Mouse (Mus musculus) heart, adult 9 months (tissue): Measurements from ENCODE around the gene Fam172a.

Experiments
- DNase-seq, 2 experiments: peaks; one replicate each; pipeline ENCODE4 v3.0.0; 2022; ENCODE audit warnings: low spot score in 2 of 2

Fam172a gene

GRCm38 (mm10) chr13:78099746-78100530, 398.1 kb downstream of the Fam172a start:
- DNase-seq: no peak

- no peak for DNase-seq
Measured at GRCm38 (mm10) chr13:78100664-78101063, 398.8 kb downstream of the Fam172a start.

GRCm38 (mm10) chr13:78102337-78102736, 400.5 kb downstream of the Fam172a start:
- no peak for DNase-seq

GRCm38 (mm10) chr13:78104851-78105250, 403.0 kb downstream of the Fam172a start:
- DNase-seq: no peak

DNA sequence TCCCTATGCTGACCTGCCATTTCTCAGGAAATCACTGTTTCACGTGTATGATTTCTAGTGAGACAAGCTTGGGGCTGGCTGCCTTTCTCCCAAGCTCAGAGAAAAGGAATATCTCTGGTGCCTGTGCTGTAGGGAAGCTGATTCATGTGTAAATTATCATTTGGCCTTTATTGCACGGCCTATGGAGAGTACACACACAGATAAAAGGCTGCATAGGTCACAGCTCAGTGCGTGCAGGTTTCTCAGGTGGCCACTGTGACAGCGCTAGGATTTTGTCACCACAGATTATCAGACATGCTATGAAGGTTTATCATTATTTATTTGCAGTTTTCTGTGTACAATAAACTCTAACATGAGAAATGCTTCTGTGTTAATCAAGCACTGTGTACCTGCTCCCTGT, 408.8 kb downstream of the Fam172a start:
- DNase-seq: no peak

GRCm38 (mm10) chr13:78113978-78114377, 412.1 kb downstream of the Fam172a start:
- DNase-seq: no peak

GRCm38 (mm10) chr13:78118715-78119114, 416.9 kb downstream of the Fam172a start:
- no peak for DNase-seq

- DNase-seq: no peak
Measured at GRCm38 (mm10) chr13:78121991-78122390, 420.2 kb downstream of the Fam172a start.

DNA sequence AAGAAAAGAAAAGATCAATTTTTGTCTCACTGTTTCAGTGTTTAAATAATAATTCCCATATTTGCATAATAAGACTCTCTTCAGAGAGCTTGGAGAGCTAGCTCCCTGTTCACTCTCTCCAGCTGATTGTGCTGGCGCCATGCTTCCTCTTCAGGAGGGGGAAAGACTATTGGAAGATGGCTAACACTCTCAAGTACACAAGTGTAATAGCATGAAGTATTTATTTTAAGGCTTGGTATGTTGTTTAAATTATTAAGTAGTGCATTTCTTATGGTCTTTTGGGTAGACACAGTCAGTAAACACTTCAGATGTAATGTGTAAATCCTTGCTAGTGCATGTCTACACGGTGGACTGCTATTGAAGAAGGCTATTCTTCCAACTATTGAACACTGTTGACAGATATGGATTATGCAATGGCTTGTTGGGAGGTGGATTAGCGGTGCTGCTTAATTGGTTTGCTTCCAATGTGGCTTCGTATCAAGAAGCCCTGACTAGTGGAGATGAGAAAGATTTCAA, 422.1 kb downstream of the Fam172a start:
- DNase-seq: no peak

DNA sequence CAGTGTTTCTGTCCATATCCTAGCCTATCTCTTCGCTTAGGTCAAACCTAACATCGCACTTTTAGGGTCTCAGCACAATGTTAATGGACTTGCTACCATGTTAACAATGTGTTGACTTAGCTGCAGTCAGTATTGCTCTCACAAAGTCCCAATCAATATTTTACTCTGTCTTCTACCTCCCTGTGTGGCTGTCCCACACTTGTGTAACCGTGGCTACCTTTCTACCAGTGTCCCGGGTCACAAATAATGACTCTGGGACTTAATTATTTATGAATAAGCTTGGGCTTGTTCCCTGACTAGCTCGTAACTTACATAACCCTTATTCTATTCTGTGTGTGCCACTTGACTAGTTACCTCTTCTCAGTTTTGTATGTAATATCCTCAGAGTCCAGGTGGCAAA, 455.6 kb downstream of the Fam172a start:
- no peak for DNase-seq

DNA sequence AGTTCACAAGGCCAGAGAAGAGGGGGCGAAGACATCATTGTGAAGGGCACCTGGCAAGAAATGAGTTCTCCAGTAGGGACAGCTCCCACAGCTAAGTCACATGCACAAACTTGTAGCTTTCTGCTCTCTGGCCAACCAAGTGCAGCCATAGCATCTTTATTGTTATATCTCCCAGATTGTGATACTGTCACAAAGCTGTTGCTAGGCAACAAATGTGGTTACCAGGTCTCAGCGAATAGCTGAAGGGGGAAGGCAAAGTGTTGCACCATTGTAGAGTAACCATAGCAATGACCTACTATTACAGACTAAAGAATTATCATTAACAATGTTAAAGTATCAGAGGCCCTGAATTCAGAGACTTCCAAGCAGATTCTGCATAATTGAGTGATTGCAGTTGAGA, 460.3 kb downstream of the Fam172a start:
- no peak for DNase-seq

GRCm38 (mm10) chr13:78163087-78163958, 461.5 kb downstream of the Fam172a start:
- DNase-seq: peak; percentile 61 to 69

GRCm38 (mm10) chr13:78164941-78165340, 463.1 kb downstream of the Fam172a start:
- DNase-seq: no peak

GRCm38 (mm10) chr13:78168166-78168565, 466.3 kb downstream of the Fam172a start:
- DNase-seq: no peak

DNA sequence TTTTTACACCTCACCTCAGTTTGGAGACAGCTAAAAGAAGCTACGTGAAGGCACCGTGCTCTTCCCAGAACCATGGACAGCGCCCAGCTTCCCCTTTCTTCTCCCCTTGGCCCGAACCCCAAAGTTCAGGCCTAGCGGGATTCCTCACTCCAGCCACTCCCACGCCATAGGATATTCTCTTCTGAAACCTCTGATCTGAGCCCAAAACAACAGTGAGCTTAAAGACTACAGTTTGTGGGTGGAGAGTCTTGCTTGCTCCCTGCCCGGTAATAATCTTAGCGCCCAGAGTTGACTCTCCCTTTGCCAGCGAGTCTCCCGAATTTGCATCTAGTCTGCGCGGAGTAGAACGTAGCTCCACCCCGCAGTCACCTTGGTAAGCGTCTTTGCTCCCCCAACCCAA, 469.5 kb downstream of the Fam172a start:
- no peak for DNase-seq

DNA sequence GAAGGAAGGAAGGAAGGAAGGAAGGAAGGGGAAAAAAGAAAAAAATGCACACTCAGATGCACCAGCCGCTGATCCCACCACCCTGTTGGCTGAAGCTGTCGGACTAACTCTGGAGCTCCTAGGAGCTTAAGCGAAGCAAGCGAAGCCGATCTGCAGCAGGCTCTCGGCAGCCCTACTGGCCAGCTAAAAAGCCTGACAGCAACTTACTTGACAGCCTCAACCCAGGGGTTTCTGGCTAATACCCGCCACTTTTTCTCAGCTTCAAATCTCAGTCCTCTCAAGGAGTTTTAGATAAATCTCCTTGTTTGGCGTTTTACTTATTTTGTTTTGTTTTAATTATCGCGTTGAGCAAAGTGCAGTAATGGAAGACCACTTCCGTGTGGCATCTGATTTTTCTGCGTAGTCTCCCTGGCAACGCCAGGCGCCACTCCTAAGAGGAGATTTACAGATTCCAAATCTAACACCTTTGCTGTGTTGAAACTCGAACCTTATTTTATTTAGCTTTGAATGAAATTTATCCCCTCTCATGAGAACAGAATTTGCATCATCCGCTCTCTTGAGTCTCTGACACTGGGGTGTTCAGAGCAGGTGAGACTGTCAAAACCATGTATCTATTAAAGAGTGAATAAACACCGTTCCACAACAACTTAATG, 470.3 kb downstream of the Fam172a start:
- no peak for DNase-seq

- no peak for DNase-seq
Measured at GRCm38 (mm10) chr13:78172861-78173260, 471.0 kb downstream of the Fam172a start.

DNA sequence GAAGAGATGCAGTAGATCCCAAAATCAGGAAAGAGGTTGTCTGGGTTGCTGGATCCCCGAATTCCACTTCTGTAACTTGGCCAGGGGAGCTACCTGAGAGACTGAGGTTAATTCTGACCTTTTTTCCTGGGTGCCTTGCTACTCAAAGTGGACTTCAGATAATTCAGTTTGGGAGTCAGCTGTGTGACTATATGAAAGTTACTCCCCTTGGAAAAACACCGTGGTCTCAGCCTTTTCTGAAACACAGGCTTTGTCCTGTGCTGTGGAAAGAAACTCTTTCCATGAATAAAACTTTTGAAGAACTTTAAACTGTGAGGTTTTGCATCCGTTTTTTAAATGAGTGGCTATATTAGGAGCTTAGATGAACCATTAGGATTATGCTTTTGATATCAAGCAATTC, 472.4 kb downstream of the Fam172a start:
- no peak for DNase-seq

DNA sequence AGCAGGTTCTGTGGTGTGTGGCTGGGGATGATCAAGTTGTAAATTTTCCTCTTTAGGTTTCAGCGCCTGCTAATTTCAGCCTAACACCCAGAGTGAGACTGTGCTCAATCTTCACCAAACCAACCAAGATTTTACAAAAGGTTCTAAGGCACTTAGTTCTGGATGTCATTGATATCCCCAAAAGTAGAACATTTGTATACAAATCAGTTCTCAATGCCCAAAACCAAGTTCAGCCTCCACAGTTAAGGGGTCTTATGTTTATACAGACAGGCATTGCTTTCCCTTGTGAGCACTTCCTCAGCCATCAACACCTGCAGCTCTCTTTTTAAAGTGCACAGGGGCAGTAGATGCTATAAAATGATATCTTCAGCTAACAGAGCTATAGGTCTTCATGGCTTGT, 473.1 kb downstream of the Fam172a start:
- DNase-seq: no peak

DNA sequence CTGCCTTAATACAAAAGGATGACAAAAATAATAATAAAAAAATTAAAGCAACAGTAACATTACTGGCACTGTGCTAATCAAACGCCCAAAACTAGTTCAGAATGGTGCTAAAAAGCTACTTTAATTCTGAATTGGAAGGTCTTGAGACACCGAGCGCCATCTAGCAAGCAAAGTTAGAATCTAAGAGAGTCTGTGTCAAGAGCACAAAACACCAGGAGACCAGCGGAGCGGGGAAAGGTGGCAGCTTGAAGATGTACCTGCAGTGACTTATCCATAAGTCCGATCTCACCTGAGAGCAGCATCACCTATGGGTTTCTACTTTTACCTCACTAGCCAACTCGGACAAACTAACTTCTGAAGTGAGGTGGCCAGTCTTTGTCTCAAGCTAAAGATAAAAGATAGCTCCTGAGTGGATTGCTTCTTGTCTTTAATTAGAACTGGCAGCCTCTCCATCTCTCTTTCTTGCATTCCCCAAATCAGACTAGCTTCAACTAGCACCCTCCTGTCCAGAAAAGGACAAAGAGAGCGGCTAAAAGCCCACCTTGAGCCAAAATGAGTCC, 474.1 kb downstream of the Fam172a start:
- no peak for DNase-seq

- no peak for DNase-seq
Measured at GRCm38 (mm10) chr13:78177381-78177950, 475.6 kb downstream of the Fam172a start.

DNA sequence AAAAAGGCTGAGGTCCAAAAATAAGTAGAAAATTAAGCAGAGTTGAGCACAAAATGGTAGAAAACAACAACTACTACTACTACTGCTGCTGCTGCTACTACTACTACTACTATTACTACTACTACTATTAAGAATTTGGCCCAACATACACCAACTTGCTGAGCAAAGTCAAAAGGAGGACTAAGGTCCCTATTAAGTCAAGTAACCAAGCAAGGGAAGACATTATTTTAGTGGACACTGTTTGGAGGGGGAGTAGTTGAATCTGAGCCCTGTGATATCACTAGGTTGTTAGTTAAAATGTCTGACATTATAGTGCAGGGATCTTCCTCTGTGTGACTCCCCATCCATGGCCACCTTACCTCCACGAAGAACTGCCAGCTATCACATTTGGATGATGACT, 476.2 kb downstream of the Fam172a start:
- no peak for DNase-seq
